Mouse (Mus musculus) neutrophil, adult 59 days (primary cell): ENCODE results near the gene Osbpl5. TPM values are rescaled to one million over a fixed set of nuclear protein-coding genes. Genes with fewer than 3 reads are reported as not detected.

Source experiments
- total RNA-seq, 2 experiments: library from RNA; stranded (reverse); gene quantifications; 1 replicate in 1 of 2; 2 replicates in 1 of 2; pipeline ENCODE4 v1.2.4; 2023

Gene Osbpl5
- total RNA-seq, result 1 to 10 TPM in 1 of 2 experiments, under 1 TPM in 1; 0.82 to 3.1 TPM

GRCm38 (mm10) chr7:143756125-143757026 lies at the start of gene Osbpl5:
Gene Osbpl5 (minus strand): TSS chr7:143756985.

GRCm38 (mm10) chr7:143783996-143784829 lies 27.4 kb upstream of the Osbpl5 start, which contains the start of gene Mrgpre:
Gene Mrgpre (minus strand): TSS chr7:143784500.

GRCm38 (mm10) chr7:143766893-143767292 lies 10.1 kb upstream of the Osbpl5 start, which contains the start of gene Mrgprg:
Gene Mrgprg (minus strand): TSS chr7:143766993.

GRCm38 (mm10) chr7:143685359-143686067 lies 71.3 kb downstream of the Osbpl5 start, which contains the start of gene Tnfrsf23:
Gene Tnfrsf23 (minus strand): TSS chr7:143685872.

GRCm38 (mm10) chr7:143649034-143649768 lies 107.6 kb downstream of the Osbpl5 start, which contains the start of gene Tnfrsf22:
Gene Tnfrsf22 (minus strand): TSS chr7:143649661.

Other genes starting within 250 kb of the Osbpl5 start
- 10 to 100 TPM; 84.1 to 85.0 TPM for gene Nap1l4, start 207.9 kb downstream of the Osbpl5 start, total RNA-seq
- 10 to 100 TPM; 31.4 to 38.1 TPM for gene Cars, start 156.9 kb downstream of the Osbpl5 start, total RNA-seq
- 1 to 10 TPM; 8.0 to 8.6 TPM for gene Tnfrsf26, start 128.3 kb downstream of the Osbpl5 start, total RNA-seq
- 1 to 10 TPM in 1 of 2 experiments, under 1 TPM in 1; 0.90 to 2.1 TPM for gene Tnfrsf22, start 107.3 kb downstream of the Osbpl5 start, total RNA-seq
- gene Tnfrsf23, start 71.1 kb downstream of the Osbpl5 start, total RNA-seq, result 1 to 10 TPM; 7.1 to 9.6 TPM
- not detected for gene Mrgprg, start 10.0 kb upstream of the Osbpl5 start, total RNA-seq
- under 1 TPM; 0.09 to 0.13 TPM for gene Mrgpre, start 27.5 kb upstream of the Osbpl5 start, total RNA-seq
- 1 to 10 TPM; 5.1 to 8.9 TPM for gene Nadsyn1, start 65.9 kb upstream of the Osbpl5 start, total RNA-seq
- 1 to 10 TPM; 5.6 to 7.3 TPM for gene Dhcr7, start 66.2 kb upstream of the Osbpl5 start, total RNA-seq
- not detected for gene Gm498, start 109.9 kb upstream of the Osbpl5 start, total RNA-seq
- gene Shank2, start 244.9 kb upstream of the Osbpl5 start, total RNA-seq, result under 1 TPM; 0.31 TPM